Mouse (Mus musculus) thymus, postnatal 0 days (tissue): ENCODE data around the gene 1700028J19Rik. TPM values are rescaled to one million over a fixed set of nuclear protein-coding genes. Genes with fewer than 3 reads are reported as not detected.

ENCODE experiments used
- polyA plus RNA-seq: library from polyadenylated mRNA; unstranded; fragments of >200 nt; fragmentation: Nextera tagmentation; extraction: Ambion mirVana; gene quantifications from 2 replicates; pipeline ENCODE4 v1.2.1, GENCODE M21; 2015

1700028J19Rik gene
- polyA plus RNA-seq, 1 experiment from 2014 or later = 0.81 TPM

Other genes with a start within 250 kb of the 1700028J19Rik start
- gene Klk1b26, start 234.5 kb downstream of the 1700028J19Rik start, polyA plus RNA-seq = 0.68 and 0.87 TPM in 2 replicates
- gene Klk1b27, start 194.4 kb downstream of the 1700028J19Rik start, polyA plus RNA-seq = 0.27 and 0.57 TPM in 2 replicates
- 0.53 TPM in 1 of 2 replicates, not detected in the other for gene Klk1b21, start 144.4 kb downstream of the 1700028J19Rik start, polyA plus RNA-seq
- gene Klk1b22, start 134.0 kb downstream of the 1700028J19Rik start, polyA plus RNA-seq = 0.80 and 1.1 TPM in 2 replicates
- gene Klk1b16, start 109.9 kb downstream of the 1700028J19Rik start, polyA plus RNA-seq = 0.33 TPM in 2 replicates
- gene Klk1b24, start 58.5 kb downstream of the 1700028J19Rik start, polyA plus RNA-seq = not detected in 2 replicates
- gene Klk1b3, start 48.5 kb downstream of the 1700028J19Rik start, polyA plus RNA-seq = 0.31 and 0.63 TPM in 2 replicates
- gene Klk1b4, start 39.3 kb downstream of the 1700028J19Rik start, polyA plus RNA-seq = 0.33 and 0.50 TPM in 2 replicates
- gene Klk1b5, start 30.8 kb downstream of the 1700028J19Rik start, polyA plus RNA-seq = 0.10 TPM in 1 of 2 replicates, not detected in the other
- gene Klk1, start 21.3 kb downstream of the 1700028J19Rik start, polyA plus RNA-seq = 2.2 and 3.8 TPM in 2 replicates
- gene Gm36864, start 10.5 kb downstream of the 1700028J19Rik start, polyA plus RNA-seq = not detected in 2 replicates
- gene 2410002F23Rik, start within 50 bp of the 1700028J19Rik start, polyA plus RNA-seq = 76.8 and 86.3 TPM in 2 replicates
- 0.14 TPM in 2 replicates for gene Acp4, start 10.7 kb upstream of the 1700028J19Rik start, polyA plus RNA-seq
- not detected in 2 replicates for gene Gm15517, start 14.8 kb upstream of the 1700028J19Rik start, polyA plus RNA-seq
- 3.7 and 4.0 TPM in 2 replicates for gene Clec11a, start 60.2 kb upstream of the 1700028J19Rik start, polyA plus RNA-seq
- 0.14 and 0.29 TPM in 2 replicates for gene Shank1, start 63.6 kb upstream of the 1700028J19Rik start, polyA plus RNA-seq
- 0.26 and 0.38 TPM in 2 replicates for gene Syt3, start 137.4 kb upstream of the 1700028J19Rik start, polyA plus RNA-seq
- 0.59 and 0.90 TPM in 2 replicates for gene 1700008O03Rik, start 139.1 kb upstream of the 1700028J19Rik start, polyA plus RNA-seq
- 0.05 TPM in 1 of 2 replicates, not detected in the other for gene Lrrc4b, start 182.3 kb upstream of the 1700028J19Rik start, polyA plus RNA-seq
- gene Aspdh, start 218.7 kb upstream of the 1700028J19Rik start, polyA plus RNA-seq = not detected in 2 replicates
- gene Josd2, start 221.3 kb upstream of the 1700028J19Rik start, polyA plus RNA-seq = 30.6 and 37.4 TPM in 2 replicates
- gene Emc10, start 249.8 kb upstream of the 1700028J19Rik start, polyA plus RNA-seq = 83.8 and 85.5 TPM in 2 replicates
- 9.5 and 13.4 TPM in 2 replicates for gene Fam71e1, start 249.9 kb upstream of the 1700028J19Rik start, polyA plus RNA-seq